Mouse (Mus musculus): ENCODE results near the gene Optn.
A peak's percentile ranks its signal among the peaks of the same experiment; 100 is the strongest.
"Not testable (repeated sequence)": the region's sequence is repeated elsewhere in the genome, so short reads cannot be mapped to it uniquely, and the experiment has no call there.

The Optn gene

GRCm38 (mm10) chr2:5063299-5064205 lies at the start of gene Optn:
TSS of gene Optn (minus strand) at chr2:5064051.
- peak; percentile 65 to 66 for DNase-seq

- DNase-seq, result no peak
Measured at GRCm38 (mm10) chr2:5112785-5113291, 49.0 kb upstream of the Optn start.

- DNase-seq, result no peak
Measured at GRCm38 (mm10) chr2:5102891-5103290, 39.0 kb upstream of the Optn start.

GRCm38 (mm10) chr2:5101743-5102245 lies 37.9 kb upstream of the Optn start:
- DNase-seq, result no peak

GRCm38 (mm10) chr2:5099176-5099575 lies 35.3 kb upstream of the Optn start:
- DNase-seq, result no peak

GRCm38 (mm10) chr2:5097786-5098445 lies 34.1 kb upstream of the Optn start:
- DNase-seq, result no peak

- no peak for DNase-seq
Measured at GRCm38 (mm10) chr2:5095316-5095715, 31.5 kb upstream of the Optn start.

GRCm38 (mm10) chr2:5094876-5095275 lies 31.0 kb upstream of the Optn start:
- no peak for DNase-seq

GRCm38 (mm10) chr2:5090385-5090784 lies 26.5 kb upstream of the Optn start:
- DNase-seq, result peak; percentile 7 to 8

GRCm38 (mm10) chr2:5087667-5088066 lies 23.8 kb upstream of the Optn start:
- no peak for DNase-seq

GRCm38 (mm10) chr2:5083739-5084138 lies 19.9 kb upstream of the Optn start:
- no peak for DNase-seq

GRCm38 (mm10) chr2:5080053-5080787 lies 16.4 kb upstream of the Optn start:
- no peak for DNase-seq

- DNase-seq, result no peak
Measured at GRCm38 (mm10) chr2:5077937-5078336, 14.1 kb upstream of the Optn start.

- no peak for DNase-seq
Measured at GRCm38 (mm10) chr2:5077490-5077889, 13.6 kb upstream of the Optn start.

GRCm38 (mm10) chr2:5075856-5076255 lies 12.0 kb upstream of the Optn start:
- no peak for DNase-seq

GRCm38 (mm10) chr2:5075432-5075831 lies 11.6 kb upstream of the Optn start:
- no peak for DNase-seq

- no peak for DNase-seq
Measured at GRCm38 (mm10) chr2:5073785-5074184, 9.9 kb upstream of the Optn start.

- DNase-seq, result no peak
Measured at GRCm38 (mm10) chr2:5067951-5068350, 4.1 kb upstream of the Optn start.

- DNase-seq, result not testable (repeated sequence)
Measured at GRCm38 (mm10) chr2:5067254-5067653, 3.4 kb upstream of the Optn start.

- peak in 1 of 2 experiments; percentile 4 for DNase-seq
Measured at GRCm38 (mm10) chr2:5064247-5064646, 396 bp upstream of the Optn start.

GRCm38 (mm10) chr2:5062496-5063298 lies 1.2 kb downstream of the Optn start:
- DNase-seq, result no peak

GRCm38 (mm10) chr2:5061133-5061708 lies 2.6 kb downstream of the Optn start:
- DNase-seq, result no peak

Data from B cell, adult 2 months (primary cell).